Mouse (Mus musculus): Measurements from ENCODE around the gene Lcmt1. TPM values are rescaled to one million over a fixed set of nuclear protein-coding genes. Genes with fewer than 3 reads are reported as not detected.

Gene Lcmt1
- total and polyA plus RNA-seq, 3 experiments, result 26.4 to 34.8 (median 27.6) TPM

- H3K27ac ChIP-seq (ENCODE audit: insufficient read depth, low read depth), result peak overlapping the region; percentile 97
- H3K4me3 ChIP-seq (replicated peaks in 1 of 3; ENCODE audit: low read depth in 2 of 3, low read length in 2 of 3, poor library complexity in 1 of 3), result peak overlapping the region in 1 of 3 experiments; percentile 9
- H3K9ac ChIP-seq (ENCODE audit: insufficient read depth, low read depth), result peak overlapping the region; percentile 34; the same call in 1 of the 2 replicates
- dilution Hi-C loops (cut with MboI; ENCODE audit: extremely low pct_ligation_motif_present, extremely low pct_unique_long_range_greater_than_20kb, low sequenced_read_pairs), result no loop called here
- peak; percentile 88 for DNase-seq (ENCODE audit: extremely low read depth)
- H3K4me1 ChIP-seq (ENCODE audit: control insufficient read depth in 1 of 2, insufficient read depth in 2 of 2), result peaks cover 40 to 95% of the 10 kb centered on the region in 2 experiments
- no peaks in the 10 kb centered on the region for H3K27me3 ChIP-seq (replicated peaks)
- peak overlapping the region; percentile 78 for H3K4me2 ChIP-seq (ENCODE audit: insufficient read depth, low read depth, poor library complexity, severe bottlenecking)
- TF ChIP-seq SMC3 (IDR thresholded peaks at IDR 0.05; ENCODE audit: low read depth, low read length), result peak; percentile 25; the same call in 1 of the 2 replicates
- no peak for TF ChIP-seq E2F4 (IDR thresholded peaks at IDR 0.05; ENCODE audit: insufficient replicate concordance, low read depth, low read length)
- TF ChIP-seq HCFC1 (IDR thresholded peaks at IDR 0.05; ENCODE audit: low read depth, low read length), result peak; percentile 41; the same call in 1 of the 2 replicates
- TF ChIP-seq ZMIZ1 (IDR thresholded peaks at IDR 0.05; ENCODE audit: low read depth, low read length), result peak; percentile 60; the same call in 1 of the 2 replicates
- TF ChIP-seq USF2 (conservative IDR thresholded peaks at IDR 0.05; ENCODE audit: low read depth, low read length), result no peak
- no peak for TF ChIP-seq ZKSCAN1 (IDR thresholded peaks at IDR 0.05; ENCODE audit: borderline replicate concordance, low read depth, low read length)
- peak; percentile 76 for TF ChIP-seq ELF1 (IDR thresholded peaks at IDR 0.05; ENCODE audit: low read depth, low read length)
- peak; percentile 14; the same call in 1 of the 2 replicates for TF ChIP-seq NELFE (IDR thresholded peaks at IDR 0.05; ENCODE audit: low read depth, low read length)
- peak; percentile 68 for TF ChIP-seq MYC (IDR thresholded peaks at IDR 0.05; ENCODE audit: low read depth, low read length)
- peak; percentile 78 for TF ChIP-seq BHLHE40 (IDR thresholded peaks at IDR 0.05; ENCODE audit: low read depth, low read length)
- no peak for TF ChIP-seq GABPA (IDR thresholded peaks at IDR 0.05; ENCODE audit: insufficient replicate concordance, low read depth, low read length)
- TF ChIP-seq MXI1 (IDR thresholded peaks at IDR 0.05; ENCODE audit: low read depth, low read length), result peak; percentile 48; the same call in 1 of the 2 replicates
- peak; percentile 78; the same call in 1 of the 2 replicates for TF ChIP-seq MAZ (IDR thresholded peaks at IDR 0.05; ENCODE audit: low read depth, low read length)
- peak; percentile 96 for TF ChIP-seq EP300 (IDR thresholded peaks at IDR 0.05; ENCODE audit: low read length)
- peak; percentile 60; the same call in 1 of the 2 replicates for TF ChIP-seq CHD2 (IDR thresholded peaks at IDR 0.05; ENCODE audit: low read length)
- TF ChIP-seq CTCF (conservative IDR thresholded peaks at IDR 0.05 in 1 of 2, IDR thresholded peaks at IDR 0.05 in 1 of 2; ENCODE audit: low read depth in 2 of 2, low read length in 2 of 2), result no peak
- 0 out of 2 replicates have a peak, but pooled peaks have one; percentile 63 for TF ChIP-seq KAT2A (IDR thresholded peaks at IDR 0.05; ENCODE audit: insufficient replicate concordance, low read length)
- peak; percentile 30; the same call in 1 of the 2 replicates for TF ChIP-seq ZNF384 (IDR thresholded peaks at IDR 0.05; ENCODE audit: low read depth, low read length)
- peak; percentile 99 for TF ChIP-seq ETS1 (conservative IDR thresholded peaks at IDR 0.05; ENCODE audit: low read depth, low read length)
- TF ChIP-seq TCF12 (IDR thresholded peaks at IDR 0.05; ENCODE audit: low read depth, low read length), result peak; percentile 95
- peak; percentile 5 for TF ChIP-seq RAD21 (IDR thresholded peaks at IDR 0.05; ENCODE audit: low read depth, low read length)
- TF ChIP-seq MAFK (IDR thresholded peaks at IDR 0.05; ENCODE audit: insufficient replicate concordance, low read length), result 0 out of 2 replicates have a peak, but pooled peaks have one; percentile 62
- peak; percentile 86 for TF ChIP-seq TBP (conservative IDR thresholded peaks at IDR 0.05; ENCODE audit: low read depth, low read length)
- no peak for TF ChIP-seq NRF1 (IDR thresholded peaks at IDR 0.05; ENCODE audit: low read depth, low read length)
- no peak; the same call in 1 of the 2 replicates for TF ChIP-seq RCOR1 (conservative IDR thresholded peaks at IDR 0.05; ENCODE audit: low read depth, low read length)
- peak; percentile 83 for TF ChIP-seq MEF2A (IDR thresholded peaks at IDR 0.05; ENCODE audit: borderline replicate concordance, low read depth, low read length)
- no peak for TF ChIP-seq CHD1 (IDR thresholded peaks at IDR 0.05; ENCODE audit: low read depth, low read length)
- no peak for TF ChIP-seq PAX5 (IDR thresholded peaks at IDR 0.05; ENCODE audit: low read length)
- no peak for TF ChIP-seq POLR2A (IDR thresholded peaks at IDR 0.05; ENCODE audit: low read depth, low read length)
- TF ChIP-seq JUND (conservative IDR thresholded peaks at IDR 0.05; ENCODE audit: low read depth, low read length), result peak; percentile 65
- TF ChIP-seq USF1 (IDR thresholded peaks at IDR 0.05; ENCODE audit: low read depth, low read length), result no peak
- TF ChIP-seq POLR2AphosphoS2 (IDR thresholded peaks at IDR 0.05; ENCODE audit: low read depth, low read length), result no peak
- peak; percentile 65 for TF ChIP-seq JUN (IDR thresholded peaks at IDR 0.05; ENCODE audit: insufficient read depth, low read depth, low read length)
- TF ChIP-seq ZC3H11A (IDR thresholded peaks at IDR 0.05; ENCODE audit: low read depth, low read length), result no peak
- TF ChIP-seq IRF4 (IDR thresholded peaks at IDR 0.05; ENCODE audit: low read depth, low read length), result peak; percentile 95
- TF ChIP-seq UBTF (IDR thresholded peaks at IDR 0.05; ENCODE audit: low read depth, low read length), result peak; percentile 72; the same call in 1 of the 2 replicates
- peak; percentile 93 for TF ChIP-seq SIN3A (IDR thresholded peaks at IDR 0.05; ENCODE audit: low read length)
- peak; percentile 51; the same call in 1 of the 2 replicates for TF ChIP-seq MAX (IDR thresholded peaks at IDR 0.05; ENCODE audit: low read length)
- peaks cover 0 to 39% of the 10 kb centered on the region in 2 experiments for H3K36me3 ChIP-seq (replicated peaks in 1 of 2; ENCODE audit: control insufficient read depth in 1 of 2, insufficient read depth in 1 of 2, low read length in 1 of 2)
- H3K79me2 ChIP-seq (replicated peaks; ENCODE audit: control insufficient read depth, extremely low read depth, insufficient read depth, poor library complexity, severe bottlenecking), result peaks cover 45% of the 10 kb centered on the region
- peaks cover 5% of the 10 kb centered on the region for H3K9me3 ChIP-seq (replicated peaks; ENCODE audit: low read length)
- in situ Hi-C loops (cut with MboI; ENCODE audit: low pct_ligation_motif_present, low pct_unique_long_range_greater_than_20kb, low sequenced_read_pairs), result no loop called here
Measured at GRCm38 (mm10) chr7:123356158-123356557, 13.4 kb upstream of the Lcmt1 start.
